Mouse (Mus musculus) liver, embryonic 14.5 days (tissue): Measurements from ENCODE around the gene Mcoln2. TPM values are rescaled to one million over a fixed set of nuclear protein-coding genes. Genes with fewer than 3 reads are reported as not detected.
"Not testable (repeated sequence)": the region's sequence is repeated elsewhere in the genome, so short reads cannot be mapped to it uniquely, and the experiment has no call there.

Experiments used
- ATAC-seq: fragments of 200-750 bp; cut with Nextera tagmentation; 2 replicates; pipeline ENCODE4 v1.8.0; 2017; ENCODE audit warnings: moderate number of reproducible peaks, mild to moderate bottlenecking, moderate library complexity; ENCODE audit not compliant: insufficient read depth
- DNase-seq, 3 experiments: peaks; one replicate each; pipeline ENCODE4 v3.0.0-alpha.2; 2012 to 2013; ENCODE audit warnings: low read depth in 3 of 3, low spot score in 3 of 3
- H3K27ac ChIP-seq: fragments of 300-500 bp; sonication (generic); 2 replicates; pipeline ENCODE4 v1.5.1; 2014; ENCODE audit warnings: moderate library complexity, mild to moderate bottlenecking, control low read depth, inconsistent platforms
- H3K27me3 ChIP-seq: fragments of 300-500 bp; sonication (generic); 2 replicates; pipeline ENCODE4 v1.6.1; 2014; ENCODE audit warnings: mild to moderate bottlenecking, low read length, moderate library complexity; ENCODE audit not compliant: control insufficient read depth, insufficient read depth
- H3K36me3 ChIP-seq: fragments of 300-500 bp; sonication (generic); replicated peaks from 2 replicates; pipeline ENCODE4 v1.6.1; 2014; ENCODE audit warnings: low read depth; ENCODE audit not compliant: control insufficient read depth, insufficient read depth
- H3K4me1 ChIP-seq, 2 experiments: fragments of 200-500 bp in 1 of 2; fragments of 300-500 bp in 1 of 2; sonication (generic) in 1 of 2; replicated peaks; 2 replicates each; pipeline ENCODE4 v1.6.1; 2012 to 2014; ENCODE audit warnings: antibody characterized with exemption in 1 of 2, inconsistent platforms in 1 of 2, low read length in 1 of 2; ENCODE audit not compliant: control insufficient read depth in 2 of 2, insufficient read depth in 2 of 2
- H3K4me2 ChIP-seq: fragments of 300-500 bp; sonication (generic); 2 replicates; pipeline ENCODE4 v1.6.1; 2014; ENCODE audit warnings: low read depth, mild to moderate bottlenecking, control low read depth, moderate library complexity
- H3K4me3 ChIP-seq, 2 experiments: fragments of 200-500 bp in 1 of 2; fragments of 300-500 bp in 1 of 2; sonication (generic) in 1 of 2; 2 replicates each; pipeline ENCODE4 v1.5.1; 2012 to 2014; ENCODE audit warnings: low read depth in 2 of 2, low read length in 2 of 2, mild to moderate bottlenecking in 2 of 2, control low read depth in 1 of 2, inconsistent platforms in 1 of 2, moderate library complexity in 1 of 2; ENCODE audit not compliant: insufficient read depth in 1 of 2
- H3K9ac ChIP-seq: fragments of 300-500 bp; sonication (generic); replicated peaks from 2 replicates; pipeline ENCODE4 v1.6.1; 2014; ENCODE audit warnings: mild to moderate bottlenecking, control low read depth, moderate library complexity
- H3K9me3 ChIP-seq: fragments of 300-500 bp; sonication (generic); 2 replicates; pipeline ENCODE4 v1.6.1; 2016; ENCODE audit warnings: low read length, mixed read lengths; ENCODE audit not compliant: control insufficient read depth
- CTCF ChIP-seq: IDR thresholded peaks from 2 replicates; pipeline ENCODE4 v1.5.1; 2016; ENCODE audit warnings: antibody characterized with exemption, low read depth, control low read depth
- EP300 ChIP-seq: IDR thresholded peaks from 2 replicates; pipeline ENCODE4 v1.6.1; 2016; ENCODE audit warnings: antibody characterized with exemption, low read depth
- WGBS: fragments of 180-500 bp; shearing (Covaris S2); extraction: QIAGEN DNeasy Blood & Tissue Kit; methylation state at CpG from one replicate; pipeline ENCODE4 v1.1.7; 2014; ENCODE audit not compliant: insufficient replicate concordance; 5-methylcytosine and 5-hydroxymethylcytosine counted together
- polyA plus RNA-seq, 2 experiments: library from polyadenylated mRNA; depleted of rRNA in 1 of 2; stranded (reverse) in 1 of 2; unstranded in 1 of 2; fragments of >200 nt; fragmentation: Nextera tagmentation in 1 of 2; extraction: Ambion mirVana in 1 of 2; gene quantifications; 2 replicates each; pipeline versions ENCODE4 v1.2.1 to v1.2.3; 2012 to 2014

The Mcoln2 gene
- polyA plus RNA-seq, 2 experiments = 5.5 to 5.9 TPM

- H3K27ac ChIP-seq = no peak overlapping the region
- H3K9me3 ChIP-seq = no peaks in the 10 kb centered on the region
- no peak overlapping the region for H3K9ac ChIP-seq
- no peaks in the 10 kb centered on the region for H3K36me3 ChIP-seq
- no peaks in the 10 kb centered on the region for H3K4me1 ChIP-seq
- WGBS = 52% methylated on average over 2 of the region's 2 CpGs
- H3K4me3 ChIP-seq = no peak overlapping the region
- no peak for TF ChIP-seq EP300
- no peak for TF ChIP-seq CTCF
- no peak overlapping the region for H3K4me2 ChIP-seq
- ATAC-seq (no peak), DNase-seq (no peak)
- no peaks in the 10 kb centered on the region; the same call in 1 of the 2 replicates for H3K27me3 ChIP-seq
These were observed 57.8 kb downstream of the Mcoln2 start for GRCm38 (mm10) chr3:146207440-146207839.

GRCm38 (mm10) chr3:146209759-146210158, 60.1 kb downstream of the Mcoln2 start:
- not testable (repeated sequence) for H3K4me1 ChIP-seq, H3K4me2 ChIP-seq, H3K27ac ChIP-seq, ATAC-seq, H3K36me3 ChIP-seq, H3K9ac ChIP-seq, DNase-seq, H3K27me3 ChIP-seq, H3K4me3 ChIP-seq, H3K9me3 ChIP-seq
- 72% methylated on average over 8 of the region's 8 CpGs for WGBS

GRCm38 (mm10) chr3:146211141-146211747, 61.6 kb downstream of the Mcoln2 start:
- WGBS = 57% methylated on average over 4 of the region's 4 CpGs
- Histone ChIP-seq H3K9me3 (no peaks in the 10 kb centered on the region), H3K9ac (no peak overlapping the region), H3K4me3 (no peak overlapping the region), H3K27me3 (no peaks in the 10 kb centered on the region), H3K36me3 (no peaks in the 10 kb centered on the region), H3K4me1 (no peaks in the 10 kb centered on the region), H3K4me2 (no peak overlapping the region), H3K27ac (no peak overlapping the region)
- no peak for ATAC-seq
- TF ChIP-seq CTCF = no peak
- no peak for TF ChIP-seq EP300
- no peak for DNase-seq

DNA sequence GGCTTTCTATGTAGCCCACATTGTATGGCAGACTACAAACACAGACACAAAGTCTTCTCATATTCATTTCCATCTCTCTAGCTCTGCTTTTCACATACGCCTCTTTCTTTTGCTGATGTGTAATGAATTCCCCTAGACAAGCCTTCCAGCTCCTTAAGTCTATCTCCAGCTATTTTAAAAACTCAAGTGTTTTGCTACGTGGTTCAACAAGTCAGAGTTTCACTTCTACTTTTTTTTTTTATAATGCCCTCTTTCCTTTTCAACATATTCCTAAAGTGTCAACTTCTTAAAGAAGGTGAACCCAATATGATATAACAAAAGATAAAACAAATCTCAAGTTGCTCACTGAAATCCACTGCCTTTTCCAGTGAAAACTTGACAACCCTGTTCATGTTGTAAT, 62.3 kb downstream of the Mcoln2 start:
- no peaks in the 10 kb centered on the region for H3K9me3 ChIP-seq
- ATAC-seq (no peak), DNase-seq (no peak)
- no peak overlapping the region for H3K9ac ChIP-seq
- no peak overlapping the region for H3K27ac ChIP-seq
- H3K36me3 ChIP-seq = no peaks in the 10 kb centered on the region
- H3K27me3 ChIP-seq = no peaks in the 10 kb centered on the region
- no peaks in the 10 kb centered on the region for H3K4me1 ChIP-seq
- no peak overlapping the region for H3K4me3 ChIP-seq
- TF ChIP-seq EP300 = no peak
- no peak for TF ChIP-seq CTCF
- no peak overlapping the region for H3K4me2 ChIP-seq
- WGBS = 54% methylated on average over 2 of the region's 2 CpGs

DNA sequence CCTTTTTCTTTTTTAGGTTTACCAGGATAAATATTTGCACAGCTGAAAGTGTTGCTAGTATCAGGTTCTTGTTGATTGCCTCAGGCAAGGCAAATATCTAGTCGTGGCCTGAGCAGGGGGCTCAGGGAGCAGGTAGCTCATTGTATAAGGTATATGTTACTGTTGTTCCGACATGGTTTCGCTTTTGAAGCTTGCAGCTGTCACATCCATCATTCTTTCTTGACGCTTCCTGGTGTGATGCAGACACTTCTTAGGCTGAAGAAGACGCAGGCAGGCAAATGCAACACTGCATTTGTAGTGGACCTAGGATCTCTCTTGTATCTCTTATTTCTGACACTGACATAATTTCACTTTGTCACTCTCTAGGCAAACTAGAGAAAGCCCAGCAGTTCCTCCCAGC, 63.7 kb downstream of the Mcoln2 start:
- TF ChIP-seq CTCF (no peak), EP300 (no peak)
- H3K4me1 ChIP-seq = no peaks in the 10 kb centered on the region
- H3K36me3 ChIP-seq = no peaks in the 10 kb centered on the region
- ATAC-seq (no peak), DNase-seq (no peak)
- no peak overlapping the region for H3K4me3 ChIP-seq
- H3K4me2 ChIP-seq = peak overlapping the region; percentile 19
- WGBS = 37% methylated on average over 5 of the region's 5 CpGs
- H3K27me3 ChIP-seq = no peaks in the 10 kb centered on the region
- H3K9me3 ChIP-seq = no peaks in the 10 kb centered on the region
- no peak overlapping the region for H3K27ac ChIP-seq
- no peak overlapping the region for H3K9ac ChIP-seq
